In genomic region chr8:110145538-110145937, GRCm38 (mm10) we compare ENCODE assay signal across 1 mouse cellular context.
A peak's percentile ranks its signal among the peaks of the same experiment; 100 is the strongest.
TF ChIP-seq lines count a peak whose summit lies in the region.

No protein-coding gene starts in this region.

TF ChIP-seq in CH12.LX, 34 proteins besides CTCF, POLR2A, EP300 and RAD21 (continued from another document):
- TF ChIP-seq JUN (IDR thresholded peaks at IDR 0.05; ENCODE audit: insufficient read depth, low read depth, low read length) (no peak), BHLHE40 (IDR thresholded peaks at IDR 0.05; ENCODE audit: low read depth, low read length) (0 out of 2 replicates have a peak, but pooled peaks have one; percentile 13), JUND (conservative IDR thresholded peaks at IDR 0.05; ENCODE audit: low read depth, low read length) (0 out of 2 replicates have a peak, but pooled peaks have one; percentile 51), NELFE (IDR thresholded peaks at IDR 0.05; ENCODE audit: low read depth, low read length) (no peak), KAT2A (IDR thresholded peaks at IDR 0.05; ENCODE audit: insufficient replicate concordance, low read length) (no peak), USF2 (conservative IDR thresholded peaks at IDR 0.05; ENCODE audit: low read depth, low read length) (no peak), ZNF384 (IDR thresholded peaks at IDR 0.05; ENCODE audit: low read depth, low read length) (no peak), MYC (IDR thresholded peaks at IDR 0.05; ENCODE audit: low read depth, low read length) (no peak), ELF1 (IDR thresholded peaks at IDR 0.05; ENCODE audit: low read depth, low read length) (no peak), USF1 (IDR thresholded peaks at IDR 0.05; ENCODE audit: low read depth, low read length) (no peak), ZMIZ1 (IDR thresholded peaks at IDR 0.05; ENCODE audit: low read depth, low read length) (no peak), SIN3A (IDR thresholded peaks at IDR 0.05; ENCODE audit: low read length) (peak; percentile 26; the same call in 1 of the 2 replicates), PAX5 (IDR thresholded peaks at IDR 0.05; ENCODE audit: low read length) (no peak), SMC3 (IDR thresholded peaks at IDR 0.05; ENCODE audit: low read depth, low read length) (peak; percentile 78), TCF12 (IDR thresholded peaks at IDR 0.05; ENCODE audit: low read depth, low read length) (no peak), MEF2A (IDR thresholded peaks at IDR 0.05; ENCODE audit: borderline replicate concordance, low read depth, low read length) (0 out of 2 replicates have a peak, but pooled peaks have one; percentile 8), GABPA (IDR thresholded peaks at IDR 0.05; ENCODE audit: insufficient replicate concordance, low read depth, low read length) (no peak), HCFC1 (IDR thresholded peaks at IDR 0.05; ENCODE audit: low read depth, low read length) (no peak), NRF1 (IDR thresholded peaks at IDR 0.05; ENCODE audit: low read depth, low read length) (no peak), ZKSCAN1 (IDR thresholded peaks at IDR 0.05; ENCODE audit: borderline replicate concordance, low read depth, low read length) (no peak), IRF4 (IDR thresholded peaks at IDR 0.05; ENCODE audit: low read depth, low read length) (peak; percentile 68), ZC3H11A (IDR thresholded peaks at IDR 0.05; ENCODE audit: low read depth, low read length) (no peak), RCOR1 (conservative IDR thresholded peaks at IDR 0.05; ENCODE audit: low read depth, low read length) (no peak; the same call in 1 of the 2 replicates), CHD2 (IDR thresholded peaks at IDR 0.05; ENCODE audit: low read length) (no peak), CHD1 (IDR thresholded peaks at IDR 0.05; ENCODE audit: low read depth, low read length) (no peak), ETS1 (conservative IDR thresholded peaks at IDR 0.05; ENCODE audit: low read depth, low read length) (peak; percentile 24; the same call in 1 of the 2 replicates), E2F4 (IDR thresholded peaks at IDR 0.05; ENCODE audit: insufficient replicate concordance, low read depth, low read length) (no peak), UBTF (IDR thresholded peaks at IDR 0.05; ENCODE audit: low read depth, low read length) (no peak), MAFK (IDR thresholded peaks at IDR 0.05; ENCODE audit: insufficient replicate concordance, low read length) (0 out of 2 replicates have a peak, but pooled peaks have one; percentile 6), TBP (conservative IDR thresholded peaks at IDR 0.05; ENCODE audit: low read depth, low read length) (no peak), MAZ (IDR thresholded peaks at IDR 0.05; ENCODE audit: low read depth, low read length) (no peak; the same call in 1 of the 2 replicates)
